Mouse (Mus musculus) frontal cortex, adult (tissue): ENCODE data around the gene Cyp2s1.

Source experiments
- ATAC-seq: cut with Nextera tagmentation; 2 replicates; pipeline ENCODE4 v1.9.2; 2017; ENCODE audit warnings: mild to moderate bottlenecking, moderate library complexity, mixed read lengths; ENCODE audit not compliant: low TSS enrichment

Cyp2s1 gene

GRCm38 (mm10) chr7:25816241-25816919 is at the start of gene Cyp2s1:
Cyp2s1 (minus strand) TSS chr7:25816913.
- peak; percentile 31; the same call in 1 of the 2 replicates for ATAC-seq

GRCm38 (mm10) chr7:25864861-25865260 is 48.1 kb upstream of the Cyp2s1 start:
- no peak for ATAC-seq

DNA sequence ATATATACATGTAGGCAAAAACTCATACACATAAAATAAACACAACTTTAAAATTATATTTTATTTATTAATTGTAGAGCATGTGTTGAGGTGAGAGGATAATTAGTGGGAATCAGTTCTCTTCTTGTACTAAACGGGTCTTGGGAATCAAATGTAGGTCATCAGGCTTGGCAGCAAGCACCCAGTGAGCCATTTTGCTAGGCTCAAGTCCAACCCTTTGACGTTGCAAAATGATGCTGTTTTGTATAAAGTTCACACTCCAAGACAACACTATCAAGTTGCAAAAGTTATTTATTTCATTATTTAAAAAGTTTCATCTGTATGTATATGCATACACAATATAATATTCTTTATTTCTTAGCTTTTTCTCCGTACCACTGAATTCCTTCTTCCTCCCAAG is 47.0 kb upstream of the Cyp2s1 start:
- ATAC-seq = no peak

GRCm38 (mm10) chr7:25862365-25862764 is 45.7 kb upstream of the Cyp2s1 start:
- no peak for ATAC-seq

DNA sequence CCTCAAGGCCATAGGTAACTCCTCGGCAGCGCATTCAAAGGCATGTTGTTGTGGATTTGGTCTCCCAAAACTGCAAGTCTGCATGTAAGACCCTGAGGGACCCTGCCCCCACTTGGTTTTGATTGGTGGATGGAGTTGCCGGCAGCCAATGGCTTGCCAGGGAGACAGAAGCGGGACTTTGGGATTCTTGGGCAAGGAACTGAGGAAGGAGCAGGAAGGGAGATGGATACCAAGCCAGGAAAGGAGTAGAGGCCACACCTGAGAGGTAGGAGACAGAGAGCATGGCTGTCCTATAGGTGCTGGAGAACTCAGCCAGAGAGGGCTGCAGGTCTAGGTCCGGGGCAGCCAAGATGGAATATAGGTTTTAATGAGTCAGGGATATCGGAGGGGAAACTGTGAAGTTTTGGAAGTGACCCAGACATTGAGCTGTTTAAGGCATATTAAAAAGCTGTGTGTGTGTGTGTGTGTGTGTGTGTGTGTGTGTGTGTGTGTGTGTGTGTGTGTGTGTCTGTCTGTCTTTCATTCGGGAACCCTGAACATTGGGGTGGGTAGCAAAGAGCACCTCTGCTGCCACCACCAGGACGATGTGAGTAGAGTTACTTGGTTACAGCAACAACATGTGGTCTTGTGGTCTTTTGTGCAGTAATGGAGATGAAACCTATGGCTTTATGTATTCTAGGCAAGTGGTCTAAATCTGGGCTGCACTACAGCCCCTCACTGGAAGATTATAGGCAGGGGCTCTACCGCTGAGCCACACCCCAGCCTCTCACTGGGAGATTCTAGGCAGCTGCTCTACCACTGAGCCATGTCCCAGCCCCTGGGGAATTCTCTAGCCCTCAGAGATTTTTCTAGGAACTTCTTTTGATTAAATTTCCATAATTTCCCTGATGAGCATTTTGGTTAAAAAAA is 43.5 kb upstream of the Cyp2s1 start:
- no peak for ATAC-seq

- no peak; the same call in 1 of the 2 replicates for ATAC-seq
These were observed 38.4 kb upstream of the Cyp2s1 start for GRCm38 (mm10) chr7:25855082-25855481.

DNA sequence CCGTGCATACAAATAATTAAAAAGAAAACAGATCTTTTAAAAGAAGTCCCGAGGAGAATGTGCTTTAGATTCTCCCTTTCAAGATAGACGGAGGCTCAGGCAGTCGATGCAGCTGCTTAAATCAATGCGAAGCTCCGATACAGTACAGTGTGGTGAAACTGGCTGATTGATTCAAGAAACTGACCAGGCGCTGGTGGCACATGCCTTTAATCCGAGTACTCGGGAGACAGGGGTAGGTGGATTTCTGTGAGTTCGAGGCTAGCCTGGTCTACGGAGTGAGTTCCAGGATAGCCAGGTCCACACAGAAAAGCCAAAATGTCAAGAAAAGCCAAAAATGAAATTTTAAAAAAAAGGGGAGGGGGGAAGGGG is 31.7 kb upstream of the Cyp2s1 start:
- ATAC-seq = no peak

DNA sequence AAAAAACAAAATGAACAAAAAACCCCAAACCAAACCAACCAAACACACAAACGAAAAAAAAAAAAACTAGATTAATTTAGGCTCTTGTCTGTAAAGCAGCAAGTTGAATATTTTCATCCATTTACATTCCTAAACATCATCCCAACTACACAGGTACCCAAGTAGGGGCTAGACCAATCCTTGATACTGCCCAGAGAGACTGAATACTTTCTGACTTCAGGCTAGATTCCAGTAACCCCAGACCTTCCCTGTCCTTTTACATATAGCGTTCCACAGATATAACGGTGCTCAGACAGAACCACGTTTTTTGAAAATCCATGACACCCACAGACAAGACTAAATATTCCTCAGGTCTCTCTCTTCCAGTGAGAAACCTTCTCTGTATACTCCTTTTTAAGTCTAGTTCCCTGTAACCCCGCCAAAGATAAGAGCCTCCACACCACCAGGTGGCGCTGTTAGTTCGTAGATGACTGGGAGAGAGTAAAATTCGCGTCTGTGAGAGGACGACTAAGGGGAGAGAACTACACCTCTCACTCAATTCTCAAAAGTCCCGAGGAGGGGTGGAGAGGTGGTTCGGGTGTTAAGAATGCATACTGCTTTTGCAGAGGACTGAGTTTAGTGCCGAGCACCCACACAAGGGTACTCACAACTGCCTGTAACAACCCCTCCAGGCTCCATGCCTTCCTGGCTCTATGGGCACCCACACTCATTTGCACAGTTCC is 31.2 kb upstream of the Cyp2s1 start:
- ATAC-seq = peak; percentile 59

- ATAC-seq = no peak
These were observed 28.2 kb upstream of the Cyp2s1 start for GRCm38 (mm10) chr7:25844885-25845284.

- ATAC-seq = no peak
These were observed 27.7 kb upstream of the Cyp2s1 start for GRCm38 (mm10) chr7:25844423-25844822.

- no peak for ATAC-seq
These were observed 26.8 kb upstream of the Cyp2s1 start for GRCm38 (mm10) chr7:25843492-25843891.

- ATAC-seq = no peak
These were observed 24.2 kb upstream of the Cyp2s1 start for GRCm38 (mm10) chr7:25840908-25841307.

DNA sequence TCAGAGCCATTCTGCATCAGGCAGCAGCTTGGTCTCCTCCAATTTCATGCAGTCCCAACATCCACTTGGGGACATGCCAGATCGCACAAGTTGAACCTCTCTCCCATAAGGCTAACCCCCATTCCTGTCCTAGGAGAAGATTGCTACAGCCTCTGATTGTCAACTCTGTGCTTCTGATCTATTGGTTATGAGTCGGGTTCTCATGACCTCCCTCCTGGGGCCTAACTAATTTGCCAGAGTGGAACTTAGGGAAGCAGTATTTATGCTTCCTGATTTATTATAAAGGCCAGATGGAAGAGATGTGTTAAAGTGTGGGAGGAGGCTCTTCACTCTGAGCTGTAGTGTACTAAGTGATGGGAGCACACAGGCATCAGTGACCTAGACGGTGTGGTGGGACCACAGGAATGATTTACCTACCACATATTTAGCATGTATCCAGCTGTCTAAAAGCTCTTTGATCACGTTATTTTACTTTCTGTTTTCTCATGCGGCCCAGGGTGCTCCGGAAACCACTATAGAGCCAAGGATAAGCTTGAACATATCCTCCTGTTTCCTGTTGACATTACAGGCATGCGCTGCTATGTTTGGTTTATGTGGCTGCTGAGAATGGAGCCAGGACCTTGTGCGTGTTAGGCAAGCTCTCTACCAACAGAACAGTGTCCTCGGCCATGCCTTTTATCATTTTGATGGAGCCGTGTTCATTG is 18.6 kb upstream of the Cyp2s1 start:
- no peak for ATAC-seq

- no peak for ATAC-seq
These were observed 15.1 kb upstream of the Cyp2s1 start for GRCm38 (mm10) chr7:25831557-25832530.

GRCm38 (mm10) chr7:25830251-25830650 is 13.5 kb upstream of the Cyp2s1 start:
- ATAC-seq = no peak

DNA sequence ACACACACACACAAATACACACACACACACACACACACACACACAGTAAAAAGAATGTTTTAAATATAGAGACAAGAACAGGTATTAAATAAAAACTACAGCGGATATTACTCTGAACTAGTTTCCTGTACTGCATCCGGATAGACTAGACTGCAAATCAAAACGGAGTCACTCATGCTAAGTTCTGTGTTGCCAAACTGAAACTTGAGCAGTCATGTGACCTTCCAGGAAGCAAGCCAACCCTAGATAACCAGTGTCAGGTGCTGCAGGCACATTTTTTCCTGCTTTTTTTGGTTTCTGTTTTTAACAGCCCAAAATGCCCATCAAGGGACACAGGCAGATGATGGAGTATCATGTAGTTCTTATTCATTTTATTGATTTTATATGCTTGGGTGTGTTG is 10.5 kb upstream of the Cyp2s1 start:
- ATAC-seq = no peak

GRCm38 (mm10) chr7:25826029-25826428 is 9.3 kb upstream of the Cyp2s1 start:
- no peak for ATAC-seq

GRCm38 (mm10) chr7:25825043-25825442 is 8.3 kb upstream of the Cyp2s1 start:
- no peak for ATAC-seq

DNA sequence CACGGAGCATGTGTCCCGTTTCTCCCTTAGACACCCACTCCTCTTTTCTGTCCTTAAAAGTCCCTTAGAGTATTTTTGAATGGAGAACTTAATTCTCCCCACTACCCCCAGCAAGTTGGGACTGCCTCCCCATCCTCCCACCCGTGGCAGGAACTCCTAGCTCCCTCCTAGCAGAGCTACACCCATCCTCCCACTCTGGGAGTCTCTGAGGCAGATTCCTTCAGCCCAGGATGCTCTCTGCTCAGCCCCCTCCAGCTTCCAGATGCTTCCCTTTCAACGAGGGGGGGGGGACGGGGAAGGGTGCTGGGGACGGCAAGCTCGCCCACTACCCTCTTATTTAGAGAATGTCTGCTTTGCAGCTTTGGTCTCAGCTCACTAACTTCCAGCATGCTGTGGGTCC is 1.1 kb downstream of the Cyp2s1 start:
- ATAC-seq = peak; percentile 52; the same call in 1 of the 2 replicates

DNA sequence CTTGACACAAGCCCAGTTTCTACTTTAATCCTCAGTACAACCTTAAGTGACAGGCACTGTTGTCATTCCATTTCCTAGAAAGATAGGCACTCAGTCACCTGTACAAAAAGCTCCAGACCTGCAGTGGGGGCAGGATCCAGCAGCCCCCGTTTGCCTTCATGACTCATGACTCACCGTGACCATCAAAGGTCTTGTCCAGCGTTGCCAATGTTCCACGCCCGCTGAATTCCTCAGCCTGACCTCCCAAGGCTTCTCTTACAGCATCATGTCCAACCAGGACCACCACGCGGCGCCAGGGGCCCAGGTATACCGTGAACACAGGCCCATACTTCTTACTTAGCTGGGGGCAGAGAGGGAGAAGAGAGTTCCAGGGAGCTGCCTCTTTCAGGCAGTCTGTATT is 2.0 kb downstream of the Cyp2s1 start:
- ATAC-seq = no peak

- no peak for ATAC-seq
These were observed 4.5 kb downstream of the Cyp2s1 start for GRCm38 (mm10) chr7:25812195-25812594.
